Mouse (Mus musculus) spleen, adult 18-20 months (tissue): ENCODE results near the gene Baz1a.

Source experiments
- DNase-seq, 2 experiments: peaks; one replicate each; pipeline ENCODE4 v3.0.0; 2022; ENCODE audit warnings: mixed read lengths in 2 of 2

Gene Baz1a

DNA sequence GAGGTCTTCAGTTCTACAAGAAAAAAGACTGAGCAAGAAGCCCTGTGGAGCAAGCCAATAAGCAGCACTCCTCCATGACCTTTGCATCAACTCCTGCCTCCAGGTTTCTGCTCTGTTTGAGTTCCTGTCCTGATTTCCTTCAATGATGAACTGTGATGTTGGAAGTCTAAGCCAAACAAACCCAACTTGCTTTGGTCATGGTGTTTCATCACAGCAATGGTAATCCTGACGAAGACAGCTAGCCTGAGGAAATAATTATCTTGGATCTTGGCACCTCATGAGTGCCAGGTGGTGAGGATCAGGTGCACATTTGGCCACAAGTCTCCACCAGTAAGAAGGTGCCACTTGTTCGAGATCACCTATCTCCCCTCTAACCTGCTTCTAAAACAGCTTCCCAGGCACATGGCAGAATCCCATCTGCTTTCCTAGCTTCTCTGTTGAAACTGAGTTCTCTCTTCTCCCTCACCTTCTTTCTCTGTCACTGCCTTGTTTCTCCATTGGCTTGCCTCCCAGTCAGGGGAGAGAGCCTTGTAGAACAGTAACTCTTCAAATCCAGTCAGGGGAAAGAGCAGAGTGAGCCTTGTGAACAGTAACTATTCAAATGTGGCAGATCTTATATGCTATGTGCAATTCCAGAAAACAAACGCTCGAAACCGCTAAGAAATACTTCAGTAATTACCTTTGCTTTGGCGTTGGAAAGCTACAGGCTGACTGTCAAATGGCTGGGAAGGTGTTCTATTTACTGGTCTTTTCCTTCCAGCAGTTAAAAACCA lies at the start of gene Baz1a:
Gene Baz1a, minus strand, starts transcription at position 723 of the 773 bp plus-strand sequence.
- DNase-seq, result no peak

DNA sequence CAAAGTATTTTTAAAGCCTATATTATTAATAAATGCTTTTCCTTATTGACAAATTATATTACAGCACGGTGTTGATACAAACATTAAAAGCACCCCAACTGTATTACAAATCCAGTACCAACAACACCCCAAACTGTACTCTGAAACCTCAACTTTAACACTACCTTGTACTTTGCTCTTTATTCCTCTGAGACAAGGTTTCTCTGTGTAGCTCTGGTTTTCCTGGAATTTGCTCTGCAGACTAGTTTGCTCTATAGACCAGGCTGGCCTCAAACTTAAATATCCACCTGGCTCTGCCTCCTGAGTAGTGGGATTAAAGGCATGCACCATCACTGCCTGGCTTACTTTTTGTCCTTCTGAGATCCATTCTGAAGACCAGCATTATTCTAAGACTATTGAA lies 48.0 kb upstream of the Baz1a start:
- DNase-seq, result no peak

DNA sequence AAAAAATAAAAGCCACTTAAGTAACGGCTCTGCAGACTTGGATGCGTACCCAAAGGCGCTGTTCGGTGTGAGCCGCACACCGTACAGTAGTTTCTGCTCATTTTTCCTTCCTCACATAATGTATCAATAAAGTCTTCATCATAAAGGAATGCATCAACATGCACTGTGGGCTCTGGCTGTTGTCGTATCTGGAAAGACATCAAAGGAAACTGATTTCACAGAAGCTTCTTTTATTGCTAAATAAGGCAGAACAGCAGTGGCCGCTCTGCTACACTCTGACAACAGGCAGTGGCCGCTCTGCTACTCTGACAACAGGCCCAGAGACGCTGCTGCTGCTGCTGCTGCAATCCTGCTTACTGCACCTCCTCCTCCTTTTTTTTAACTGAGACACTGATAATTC lies 46.9 kb upstream of the Baz1a start:
- DNase-seq, result no peak

DNA sequence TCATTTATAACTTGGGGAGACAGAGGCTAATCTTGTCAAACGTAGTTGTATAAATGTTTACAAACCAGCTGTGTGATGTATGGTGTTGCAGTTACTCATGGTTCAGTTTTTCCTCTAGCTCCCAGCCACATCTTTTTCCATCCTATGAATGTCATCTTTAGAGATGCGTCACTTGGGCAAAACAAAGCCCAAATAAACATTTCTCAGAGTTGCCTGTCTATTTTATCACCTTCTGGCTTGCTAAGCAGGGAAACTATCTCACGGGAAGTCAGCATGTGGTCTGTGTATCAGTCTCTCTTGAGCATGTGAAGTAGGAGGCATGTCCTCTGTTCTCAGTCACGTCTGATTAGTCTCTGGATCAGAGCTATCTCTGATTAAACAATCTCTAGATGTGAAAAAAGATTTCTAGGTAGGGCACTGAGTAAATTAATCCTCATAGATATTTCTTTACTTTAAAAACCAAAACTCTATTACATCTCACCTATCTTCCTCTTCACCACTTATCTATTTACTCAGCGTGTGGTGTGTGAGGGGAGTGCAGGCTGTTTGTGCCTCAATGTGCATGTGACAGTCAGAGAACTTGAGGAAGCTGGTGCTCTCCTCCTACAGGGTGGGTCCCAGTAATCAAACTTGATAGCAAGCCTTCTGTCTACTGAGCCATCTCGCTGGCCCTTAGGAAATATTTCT lies 46.2 kb upstream of the Baz1a start:
- no peak for DNase-seq

DNA sequence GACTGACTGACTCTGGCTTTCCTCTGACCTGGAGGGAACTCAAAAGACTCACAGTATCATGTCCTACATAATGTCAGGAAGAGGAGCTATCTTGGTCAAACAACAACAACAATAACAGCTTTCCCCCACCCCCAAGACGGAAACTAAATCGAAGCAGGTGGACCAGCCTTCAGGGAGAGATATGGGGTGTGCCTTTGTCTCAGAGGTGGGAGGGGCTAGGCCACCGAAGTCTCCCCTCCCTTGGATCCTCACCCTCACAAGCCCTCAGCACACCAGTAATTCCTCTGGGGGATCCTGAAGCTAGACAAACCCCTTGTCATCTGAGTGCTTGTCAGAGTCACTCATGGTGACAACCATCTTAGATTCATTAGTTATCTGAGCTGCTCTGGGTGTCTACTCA lies 45.7 kb upstream of the Baz1a start:
- DNase-seq, result no peak

DNA sequence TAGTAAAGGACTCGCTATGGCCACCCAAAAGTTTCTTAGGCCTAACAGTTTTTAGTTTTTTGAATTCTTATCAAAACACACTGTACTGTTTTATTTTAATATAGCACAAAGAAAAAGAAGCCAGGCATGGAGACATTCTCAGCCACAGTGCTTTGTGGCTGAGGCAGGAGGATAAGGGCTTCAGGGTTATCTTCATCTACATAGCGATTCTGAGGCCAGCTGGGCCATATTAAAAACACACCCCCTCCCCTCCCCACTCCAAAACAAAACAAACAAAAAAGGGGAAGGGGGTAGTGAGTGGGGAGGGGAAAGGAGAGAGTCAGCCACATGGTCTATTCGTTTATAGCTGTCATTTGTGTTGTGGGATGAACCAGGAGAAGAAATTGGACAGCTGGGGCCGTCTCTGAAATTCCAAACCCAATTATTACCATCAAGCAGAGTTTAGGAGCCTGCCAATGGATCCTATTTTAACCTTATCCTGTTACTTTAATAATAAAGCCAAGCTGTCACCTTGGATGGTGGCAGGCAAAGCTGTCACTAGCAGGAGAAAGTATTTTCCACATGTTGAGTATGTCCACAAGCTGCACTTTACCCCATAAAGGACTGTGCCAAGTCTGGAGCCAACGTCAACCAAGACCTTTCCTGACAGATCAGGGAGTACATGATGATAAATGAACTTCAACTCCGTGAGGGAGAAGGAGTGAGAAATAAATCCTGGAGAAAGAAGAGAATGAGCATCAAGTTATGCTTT lies 44.9 kb upstream of the Baz1a start:
- DNase-seq, result no peak

DNA sequence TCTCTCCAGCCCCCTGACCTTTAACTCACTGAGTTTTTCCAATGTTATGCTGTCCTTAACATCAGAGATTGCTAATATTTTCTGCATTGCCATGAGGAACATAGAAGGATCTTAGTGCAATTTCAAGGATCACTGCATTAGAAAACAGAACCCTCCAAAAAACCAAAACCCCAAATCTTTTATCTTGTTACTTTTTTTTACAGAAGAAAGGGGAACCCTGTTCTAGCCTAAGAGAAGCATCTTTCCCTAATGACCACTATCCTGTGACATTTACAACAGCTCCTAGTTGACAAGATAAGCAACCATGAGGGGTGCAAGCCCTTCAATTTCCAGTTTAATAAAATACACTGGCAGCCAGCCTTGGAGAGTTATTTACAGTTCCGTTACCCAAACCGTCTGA lies 42.6 kb upstream of the Baz1a start:
- DNase-seq, result no peak

DNA sequence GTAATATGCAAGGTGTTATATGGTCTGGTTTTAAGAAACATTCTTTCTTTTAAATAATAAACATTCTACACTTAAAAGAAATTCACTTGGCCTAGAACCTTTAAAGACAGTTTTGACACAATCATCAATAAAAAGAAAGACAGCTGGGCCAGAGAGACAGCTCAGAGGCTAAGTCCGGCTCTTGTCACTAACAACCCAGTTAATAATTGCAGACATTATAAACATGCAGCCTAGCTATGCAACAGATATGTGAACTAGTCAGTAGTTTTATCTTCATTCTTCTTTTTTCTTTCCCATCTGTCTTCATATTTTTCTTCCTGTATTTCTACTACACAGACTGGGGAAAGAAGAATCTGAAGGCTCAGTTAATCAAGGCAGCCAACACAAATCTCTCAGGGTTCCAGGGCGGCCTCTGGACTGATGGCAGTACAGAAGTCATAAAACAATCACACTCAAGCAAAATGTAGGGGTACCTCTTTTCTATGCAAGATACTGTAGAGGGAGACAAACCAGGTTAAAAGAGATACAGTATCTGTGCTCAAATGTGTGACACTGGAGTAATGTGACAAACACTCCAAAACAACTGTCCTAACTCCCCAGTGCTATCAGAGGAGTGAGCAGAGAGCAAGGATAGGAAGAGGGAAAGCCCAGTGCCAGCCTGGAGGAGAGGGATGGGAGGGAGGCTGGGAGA lies 40.5 kb upstream of the Baz1a start:
- no peak for DNase-seq

DNA sequence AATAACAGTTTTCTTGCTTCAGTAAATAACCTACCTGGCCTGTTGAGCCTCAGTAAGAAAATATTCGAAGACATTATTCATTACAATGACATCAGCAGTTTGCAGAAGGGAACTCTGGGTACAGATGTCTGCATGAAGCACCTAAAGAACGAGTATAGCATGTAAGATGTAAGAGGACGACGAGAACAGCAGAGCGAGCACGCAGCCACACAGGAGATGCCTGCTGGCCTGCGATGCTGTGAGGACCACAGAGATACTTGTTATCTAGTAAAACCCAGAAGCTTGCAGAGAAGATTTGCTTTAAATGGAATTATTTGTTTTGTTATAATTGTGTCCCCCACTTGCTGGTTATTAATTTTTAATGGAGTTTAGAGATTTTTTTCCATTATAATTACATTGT lies 39.1 kb upstream of the Baz1a start:
- DNase-seq, result no peak

DNA sequence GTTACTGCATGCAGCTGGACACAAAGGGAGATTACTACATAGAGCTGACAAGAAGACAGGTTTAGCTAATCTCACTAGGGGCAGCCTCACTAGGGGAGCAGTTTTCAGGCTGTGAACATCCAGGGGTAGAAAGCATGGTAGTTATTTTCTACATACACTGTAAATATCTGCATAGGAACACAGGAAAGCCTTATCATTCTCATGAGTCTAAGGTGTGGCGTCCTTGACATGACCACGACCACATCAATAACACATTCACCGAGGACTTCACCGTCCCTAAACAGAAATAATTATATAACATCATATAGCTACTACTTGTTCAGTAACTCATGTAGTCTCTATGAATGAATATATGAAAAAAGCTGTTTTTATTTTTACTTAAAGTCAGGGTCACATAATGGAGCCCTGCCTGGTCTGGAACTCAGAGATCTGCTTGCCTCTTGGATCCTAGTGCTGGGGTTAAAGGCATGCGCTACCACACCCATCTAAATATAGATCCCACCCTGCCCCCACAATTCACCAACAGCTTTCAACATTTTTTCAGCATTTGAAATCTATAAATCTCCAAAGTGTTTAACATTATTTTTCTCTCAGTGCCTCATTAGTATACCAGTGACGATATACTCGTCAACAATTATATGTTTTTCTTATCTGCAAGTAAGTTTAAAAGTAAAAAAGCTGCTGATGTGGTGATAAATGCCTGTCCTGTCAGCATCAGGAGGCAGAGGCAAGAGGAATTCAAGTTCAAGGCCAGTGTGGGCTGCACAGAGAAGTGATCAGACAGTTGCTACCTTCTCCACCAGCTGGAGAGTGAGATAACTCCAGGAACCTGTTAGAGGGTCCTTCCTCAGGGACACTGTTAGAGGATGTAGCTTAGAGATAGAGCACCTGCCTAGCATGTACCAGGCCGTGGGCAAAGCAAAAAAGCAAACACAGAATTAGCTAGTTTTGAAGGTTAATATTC lies 37.3 kb upstream of the Baz1a start:
- DNase-seq, result no peak

DNA sequence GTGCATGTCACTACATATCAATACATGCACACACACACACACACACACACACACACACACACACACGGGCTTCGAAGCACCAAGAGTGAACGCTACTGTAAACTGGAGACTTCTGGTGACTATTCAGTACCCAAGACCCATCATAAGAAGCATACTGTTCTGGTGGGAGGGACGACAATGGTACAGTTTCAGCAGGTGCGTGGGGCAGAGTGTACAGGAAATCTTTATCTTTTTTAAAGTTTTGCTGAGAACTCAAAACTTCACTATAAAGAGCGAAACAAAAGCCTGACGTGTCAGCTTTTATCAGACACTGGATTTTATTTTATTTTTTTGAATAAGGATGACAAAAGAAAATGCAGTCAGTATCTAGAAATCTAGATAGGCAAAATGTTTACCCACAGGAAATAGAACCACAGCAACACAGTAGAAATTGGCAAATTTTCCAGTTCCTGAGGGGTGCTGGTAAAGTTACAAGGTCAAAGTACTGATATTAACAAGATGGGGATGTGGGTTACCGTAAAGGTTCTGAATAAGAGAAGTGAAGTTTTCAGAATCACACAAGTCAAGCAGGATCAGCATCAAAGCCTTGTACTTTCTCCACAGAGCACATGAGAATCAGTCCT lies 35.7 kb upstream of the Baz1a start:
- DNase-seq, result no peak

DNA sequence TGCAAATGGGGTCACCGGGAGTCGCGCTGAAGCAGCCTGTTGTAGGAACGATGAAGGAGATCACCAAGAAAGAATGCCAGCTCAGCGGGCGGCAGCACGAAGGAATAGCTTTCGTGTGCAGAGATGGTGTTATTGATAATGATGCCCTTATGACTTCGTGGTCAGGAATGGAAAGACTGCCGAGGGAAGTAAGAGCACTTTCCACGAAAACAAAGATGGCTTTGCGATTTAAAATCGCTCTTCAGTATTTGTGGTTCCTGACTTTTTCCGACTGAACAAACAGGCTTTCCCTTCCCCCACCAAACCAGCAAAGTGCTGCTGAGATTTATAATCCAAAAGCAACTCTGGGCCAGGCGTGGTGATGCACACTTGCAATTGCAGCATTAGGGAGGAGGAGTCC lies 26.9 kb upstream of the Baz1a start:
- DNase-seq, result no peak

DNA sequence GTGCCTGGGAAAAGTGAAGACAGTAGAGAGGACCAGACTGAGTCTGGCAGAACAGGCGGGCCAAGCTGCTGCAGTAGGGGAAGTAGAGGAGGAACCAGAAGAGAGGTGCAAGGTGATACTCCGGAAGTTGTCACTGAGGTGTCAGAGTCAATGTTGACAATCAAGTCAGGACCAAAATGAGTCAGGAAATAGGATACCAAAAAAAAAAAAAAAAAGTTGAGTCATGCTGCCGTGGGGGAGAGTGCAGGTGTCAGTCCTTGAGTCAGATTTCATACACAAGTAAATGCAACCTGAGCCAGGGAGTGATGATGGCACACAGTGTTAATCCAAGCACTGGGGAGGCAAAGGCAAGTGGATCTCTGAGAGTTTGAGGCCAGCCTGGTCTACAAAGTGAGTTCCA lies 12.9 kb upstream of the Baz1a start:
- no peak for DNase-seq

DNA sequence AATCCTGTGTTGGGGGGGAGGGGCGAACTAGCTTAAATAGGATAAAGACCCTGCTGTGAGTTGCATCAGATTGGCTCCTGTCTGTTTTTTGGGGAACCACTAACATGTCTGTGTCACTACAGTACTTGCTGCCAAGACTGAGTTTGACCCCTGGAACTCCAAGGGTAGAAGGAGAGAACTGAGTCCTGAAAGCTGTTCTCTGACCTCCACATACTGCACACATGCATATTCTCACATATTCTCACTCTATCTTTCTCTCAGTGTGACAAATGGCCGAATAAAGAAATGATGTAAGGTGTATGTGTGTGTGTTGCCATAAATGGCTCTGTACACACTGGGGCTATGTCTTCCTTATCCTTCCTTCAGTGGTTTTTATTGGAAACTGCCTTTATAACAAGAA lies 9.1 kb upstream of the Baz1a start:
- DNase-seq, result no peak

DNA sequence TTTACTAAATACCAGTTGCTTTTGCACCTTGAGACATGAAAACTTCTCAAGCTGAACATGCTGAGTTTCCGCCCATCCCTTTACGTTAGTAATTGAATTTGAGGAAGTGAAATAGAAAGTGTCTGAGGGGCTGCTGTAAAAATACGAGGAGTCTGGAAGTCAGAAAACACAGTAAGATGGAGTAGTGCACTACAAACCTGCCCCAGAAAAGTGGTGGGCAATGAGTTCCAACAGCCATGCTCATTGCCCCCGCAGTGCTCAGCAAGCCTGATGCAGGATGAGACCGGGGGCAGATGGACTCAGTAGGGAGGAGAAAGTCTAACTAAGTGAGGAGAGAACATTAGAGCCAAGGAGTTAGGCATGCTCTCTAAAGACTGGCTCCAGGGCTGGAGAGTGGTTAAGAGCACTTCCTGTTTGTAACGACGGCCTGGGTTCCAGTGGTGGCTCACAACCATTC lies 5.3 kb upstream of the Baz1a start:
- DNase-seq, result peak; percentile 19 to 44

DNA sequence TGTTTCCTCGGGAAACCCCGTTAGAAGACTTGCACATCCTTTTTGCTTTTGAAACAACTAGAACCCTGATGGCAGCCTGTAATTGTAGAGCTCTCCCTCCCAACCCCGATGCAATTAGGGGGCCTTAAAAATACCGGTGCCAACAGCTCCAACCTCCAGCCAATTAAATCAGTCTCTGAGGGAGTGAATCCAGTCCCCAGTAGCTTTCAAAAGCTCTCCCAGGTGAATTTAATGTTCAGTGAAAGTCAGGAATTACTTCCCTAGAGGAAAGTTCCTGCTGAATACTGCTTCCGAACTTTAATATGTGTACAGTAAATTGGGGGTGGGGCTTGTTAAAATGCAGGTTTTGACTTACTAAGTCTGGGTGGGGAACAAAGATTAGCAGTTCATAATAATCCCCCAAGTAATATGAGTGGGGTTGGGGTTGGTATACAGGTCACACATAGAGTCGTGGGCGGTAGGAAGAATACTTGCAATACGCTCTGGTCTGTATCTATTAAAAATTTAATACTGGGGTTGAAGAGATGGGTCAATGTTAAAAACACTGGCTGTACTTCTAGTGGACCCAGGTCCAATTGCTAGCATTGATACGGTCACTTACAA lies 3.1 kb upstream of the Baz1a start:
- DNase-seq, result no peak

DNA sequence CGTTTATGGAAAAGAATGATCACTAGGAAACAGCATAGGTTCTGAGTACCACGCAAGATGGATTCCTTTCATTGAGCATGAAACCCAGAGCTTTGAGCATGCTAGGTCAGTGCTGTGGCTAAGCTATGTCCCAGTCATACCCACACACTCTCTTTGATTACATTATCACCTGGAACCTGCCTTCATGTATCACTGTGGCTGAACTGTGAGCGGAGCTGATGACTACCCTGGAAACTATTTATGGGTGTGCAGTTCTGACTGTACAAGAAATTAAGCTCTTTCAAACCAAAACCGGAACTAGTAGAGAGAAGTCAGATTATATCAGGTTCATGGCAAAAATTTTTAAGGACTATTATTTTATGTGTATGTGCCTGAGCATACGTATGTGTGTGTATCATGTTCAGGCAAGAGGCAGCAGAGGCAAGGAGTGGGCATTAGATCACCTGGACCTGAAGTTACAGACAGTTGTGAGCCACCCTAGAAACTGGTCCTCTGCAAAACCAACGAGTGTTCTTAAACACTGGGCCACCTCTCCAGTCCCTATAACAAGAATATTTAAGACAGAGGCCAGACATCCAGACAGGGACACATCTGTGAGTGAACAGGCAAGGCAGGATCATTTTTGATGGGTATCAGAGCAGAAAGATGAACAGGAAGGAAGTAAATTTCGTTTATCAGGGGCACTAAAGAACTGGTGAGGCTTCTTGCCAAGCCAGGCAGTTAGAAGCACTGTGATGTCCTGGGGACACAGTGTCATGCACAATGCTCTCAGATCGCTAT lies 2.4 kb upstream of the Baz1a start:
- DNase-seq, result no peak

DNA sequence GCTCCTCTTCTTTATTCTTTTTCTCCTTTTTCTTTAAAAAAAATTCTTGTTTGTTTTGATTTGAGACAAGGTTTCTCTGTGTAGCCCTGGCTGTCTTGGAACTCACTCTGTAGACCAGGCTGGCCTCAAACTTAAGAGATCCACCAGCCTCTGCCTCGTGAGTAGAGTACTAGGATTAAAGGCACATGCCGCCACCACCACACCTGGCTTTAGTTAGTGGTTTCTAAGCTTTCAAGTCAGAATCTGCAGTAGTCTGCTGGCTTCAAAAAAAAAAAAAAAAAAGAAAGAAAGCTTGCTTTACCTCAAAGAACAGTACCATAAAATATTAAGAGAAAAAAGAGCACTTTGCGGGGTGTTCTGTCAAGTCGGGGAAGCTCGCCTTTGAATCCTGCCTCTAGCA lies 1.3 kb upstream of the Baz1a start:
- DNase-seq, result no peak

DNA sequence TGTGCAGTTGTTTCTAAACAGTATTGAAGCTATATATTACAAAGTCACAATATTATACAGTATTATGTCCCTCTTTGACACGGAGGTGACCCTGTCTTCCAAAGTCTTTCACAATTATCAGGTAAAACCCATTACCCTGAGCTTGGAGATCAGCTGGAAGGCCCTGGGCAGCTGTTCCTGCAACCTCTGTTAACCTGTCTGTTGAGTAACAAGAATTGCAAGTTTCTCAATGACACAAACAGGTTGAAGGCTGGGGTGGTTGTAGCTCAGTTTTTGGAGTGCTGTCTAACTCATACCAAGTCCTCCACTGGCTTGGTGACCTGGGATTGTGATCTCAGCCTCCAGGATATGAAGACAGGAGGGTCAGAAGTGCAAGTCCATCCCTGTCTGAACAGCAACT lies 1.1 kb downstream of the Baz1a start:
- no peak for DNase-seq

DNA sequence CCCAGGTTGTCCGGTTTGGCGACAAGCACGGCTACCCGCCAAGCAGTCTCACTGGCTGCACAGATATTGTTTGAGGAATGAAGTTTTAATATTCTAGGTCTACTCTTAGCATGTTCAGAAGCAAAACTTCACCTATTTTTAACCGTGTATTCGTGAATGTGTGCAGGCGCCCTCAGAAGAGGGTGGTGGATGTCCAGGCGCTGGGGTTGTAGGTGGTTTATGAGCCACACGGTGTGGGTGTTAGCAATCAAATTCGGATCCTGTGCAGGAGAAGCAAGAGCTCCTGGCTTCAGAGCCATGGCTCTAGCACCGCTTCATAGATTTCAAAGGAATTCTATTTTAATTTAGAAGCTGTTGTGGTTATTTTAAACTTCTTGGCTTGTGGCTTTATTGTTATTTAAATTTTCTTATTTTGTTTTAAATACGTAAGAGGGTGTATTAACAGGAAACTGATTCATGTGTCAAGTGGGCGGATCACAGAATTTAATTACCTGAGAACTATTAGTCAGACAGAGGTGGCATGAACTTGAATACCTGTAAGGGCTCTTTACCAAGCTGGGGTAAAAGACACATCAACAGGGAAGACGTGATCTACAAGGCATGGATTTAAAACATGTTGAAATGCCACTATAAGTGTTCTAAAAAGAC lies 6.7 kb downstream of the Baz1a start:
- no peak for DNase-seq
